Mouse (Mus musculus): ENCODE data around the gene Lmntd2. TPM values are rescaled to one million over a fixed set of nuclear protein-coding genes. Genes with fewer than 3 reads are reported as not detected.

The Lmntd2 gene
- total RNA-seq, 2 experiments from 2014 or later, result 0.27 to 0.55 TPM

GRCm38 (mm10) chr7:141190220-141190619 lies 23.7 kb downstream of the Lmntd2 start:
- no peak for DNase-seq

GRCm38 (mm10) chr7:141188733-141189132 lies 25.1 kb downstream of the Lmntd2 start:
- no peak for DNase-seq

DNA sequence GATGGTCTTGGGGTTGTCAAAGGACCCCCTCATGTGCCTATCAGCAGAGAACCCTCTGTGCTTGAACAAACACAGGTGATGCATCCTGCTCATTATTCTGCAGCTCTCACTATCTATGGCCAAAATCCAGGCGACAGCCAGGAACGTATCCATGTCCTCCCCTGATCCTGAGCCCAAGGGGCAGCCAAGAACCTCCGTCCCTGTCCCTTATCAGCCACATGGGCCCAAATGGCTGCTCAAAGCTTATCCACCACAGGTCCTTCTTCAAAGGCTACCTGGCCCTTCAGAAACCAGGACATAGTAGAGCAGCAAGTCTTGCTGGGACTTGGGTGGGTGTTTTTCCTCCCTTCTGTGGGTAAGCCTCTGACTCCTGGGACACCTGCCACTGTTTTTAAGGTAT lies 25.7 kb downstream of the Lmntd2 start:
- no peak for DNase-seq

- peak; percentile 92 for DNase-seq
These were observed 37.7 kb downstream of the Lmntd2 start for GRCm38 (mm10) chr7:141176173-141176572.

DNA sequence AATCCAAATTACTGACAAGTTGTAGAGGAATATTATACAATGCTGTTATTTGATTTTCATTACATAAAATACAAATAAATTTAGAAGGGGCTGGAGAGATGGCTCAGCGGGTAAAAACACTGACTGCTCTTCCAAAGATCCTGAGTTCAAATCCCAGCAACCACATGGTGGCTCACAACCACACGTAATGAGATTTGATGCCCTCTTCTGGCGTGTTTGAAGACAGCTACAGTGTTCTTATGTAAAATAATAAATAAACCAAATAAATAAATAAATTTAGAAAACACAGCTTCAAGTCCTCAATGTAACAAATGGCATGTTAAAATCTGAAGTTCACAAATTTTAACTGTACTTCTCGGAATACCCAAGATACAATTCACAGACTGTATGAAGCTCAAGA lies 38.8 kb downstream of the Lmntd2 start:
- no peak for DNase-seq

DNA sequence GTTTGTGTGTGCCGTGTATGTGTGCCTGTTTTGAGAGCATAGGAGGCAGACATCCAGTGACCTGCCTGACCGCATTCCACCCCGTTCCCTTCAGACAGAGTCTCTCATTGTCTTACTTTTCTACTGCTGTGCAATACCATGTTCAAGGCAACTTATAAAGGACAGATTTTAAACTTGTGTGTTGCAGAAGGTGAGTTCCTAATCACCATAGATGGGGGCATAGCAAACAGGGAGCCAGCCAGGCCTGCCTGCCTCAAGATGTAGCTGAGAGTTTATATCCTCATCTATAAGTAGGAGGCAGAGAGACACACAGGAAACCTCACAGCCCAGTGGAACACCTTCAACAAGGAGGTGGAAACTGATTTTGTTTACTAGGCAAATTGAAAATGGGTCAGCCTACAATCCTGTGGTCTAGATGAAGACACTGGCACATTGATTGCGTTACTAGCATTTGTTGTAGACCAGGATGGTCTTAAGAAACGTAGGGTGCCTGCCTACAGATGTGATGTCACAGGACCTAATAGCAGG lies 40.5 kb downstream of the Lmntd2 start:
- DNase-seq, result no peak

DNA sequence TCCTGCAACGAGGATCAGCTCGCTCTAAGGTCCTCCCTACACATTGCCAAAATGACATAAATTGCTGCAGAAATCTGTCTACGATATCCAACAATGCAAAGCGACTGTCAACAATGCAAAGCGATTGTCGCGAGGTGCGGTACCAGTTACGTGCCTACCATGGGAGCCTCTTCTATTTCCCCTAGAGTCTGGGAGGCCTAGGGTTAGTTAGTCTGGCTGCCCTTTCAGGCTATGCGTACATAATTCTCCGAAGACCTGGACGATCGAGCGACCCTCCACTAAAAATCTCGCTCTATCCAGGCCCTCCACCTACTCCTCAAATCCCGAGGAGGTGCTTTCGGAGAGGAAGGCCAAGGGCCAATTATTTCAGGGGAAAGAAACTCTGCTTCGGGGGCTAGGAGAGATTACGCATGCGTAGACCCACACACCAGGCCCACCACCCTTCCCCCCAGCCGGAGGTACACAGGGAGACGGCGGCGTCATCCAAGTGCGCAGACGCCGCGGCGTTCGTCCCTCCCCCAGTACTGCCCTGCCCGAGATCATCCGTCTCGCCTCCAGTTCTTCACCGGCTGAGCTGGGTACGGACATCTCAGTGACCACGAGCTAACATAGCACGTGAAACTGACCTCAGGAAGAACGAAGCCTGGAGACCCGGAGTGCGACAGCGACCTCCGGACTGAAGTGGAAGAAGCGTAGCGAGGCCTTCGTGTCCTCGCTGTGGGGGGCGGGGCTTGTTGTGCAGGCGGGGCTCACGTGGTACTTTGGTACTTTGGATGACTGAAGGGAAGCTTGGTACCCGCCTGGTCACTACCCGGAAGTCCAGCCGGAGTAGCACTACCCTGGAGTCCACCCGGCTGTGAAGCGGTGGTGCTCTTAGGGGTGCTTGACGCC lies 41.5 kb downstream of the Lmntd2 start, which contains the start of gene Rnh1:
Gene Rnh1, minus strand, starts transcription at position 742 of the 891 bp plus-strand sequence.
- DNase-seq, result peak; percentile 93

GRCm38 (mm10) chr7:141169866-141170265 lies 44.0 kb downstream of the Lmntd2 start:
- no peak for DNase-seq

- peak; percentile 53 for DNase-seq
These were observed 44.6 kb downstream of the Lmntd2 start for GRCm38 (mm10) chr7:141169300-141169699.

- peak; percentile 83 for DNase-seq
These were observed 45.3 kb downstream of the Lmntd2 start for GRCm38 (mm10) chr7:141168518-141168953.

DNA sequence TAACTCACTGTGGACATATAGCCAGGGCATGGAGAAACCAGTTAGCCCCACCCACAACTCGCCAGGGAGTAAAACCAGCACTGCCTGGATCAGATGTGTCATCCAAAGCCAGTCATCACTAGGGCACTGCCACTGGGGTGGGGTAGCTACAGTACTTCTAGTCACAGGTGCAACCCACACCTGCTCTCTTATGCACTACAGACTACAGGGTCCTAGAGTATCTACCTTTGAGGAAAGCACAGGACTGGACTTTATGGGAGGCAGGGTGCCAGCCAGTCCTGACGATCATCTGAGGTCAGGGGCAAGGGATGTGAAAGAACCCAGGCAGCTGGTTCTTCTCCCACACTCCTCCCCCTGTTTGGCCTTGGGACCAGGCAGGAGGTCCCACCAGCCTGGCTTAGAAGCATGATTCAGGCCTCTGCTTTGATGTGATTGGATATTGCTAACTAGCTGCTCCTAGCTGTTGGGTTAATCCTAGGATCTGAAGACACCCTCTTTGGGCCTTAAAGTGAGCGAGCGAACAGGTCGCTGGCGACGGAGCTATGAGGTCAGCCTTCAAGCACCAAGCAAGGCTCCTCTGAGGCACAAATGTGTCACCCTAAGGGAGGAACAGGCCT lies 45.9 kb downstream of the Lmntd2 start:
- DNase-seq, result peak; percentile 75

DNA sequence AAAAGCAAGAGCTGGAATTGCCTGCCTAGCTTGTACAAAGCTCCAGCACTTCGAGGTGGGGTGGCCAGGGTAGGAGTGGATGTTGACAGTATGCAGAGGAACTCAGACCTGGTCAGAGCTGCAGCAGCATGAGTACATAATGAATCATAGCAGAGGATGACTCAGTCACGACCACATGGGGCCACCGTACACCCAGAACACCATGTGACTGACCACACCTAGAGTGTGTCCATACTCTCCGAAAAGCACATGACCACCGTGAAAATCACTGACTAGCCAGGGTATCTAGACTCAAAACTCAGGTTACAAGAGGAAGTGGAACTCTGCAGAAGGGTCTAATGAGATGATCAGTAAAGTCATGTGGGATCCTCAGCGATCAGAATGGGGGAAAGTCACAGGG lies 49.0 kb downstream of the Lmntd2 start:
- DNase-seq, result peak; percentile 60

GRCm38 (mm10) chr7:141164397-141164796 lies 49.5 kb downstream of the Lmntd2 start:
- no peak for DNase-seq

Small RNA genes within 50 kb of the gene (microRNA-seq; reads per million reads assigned to microRNA genes)
- 437 reads per million, percentile 64 among the genes with 10 or more reads in this experiment for gene Mir210

Other genes with a start within 250 kb of the Lmntd2 start
- 10 to 100 TPM; 12.2 to 12.4 TPM for gene Ifitm1, start 246.9 kb downstream of the Lmntd2 start, total RNA-seq (2021)
- gene Ifitm3, start 203.3 kb downstream of the Lmntd2 start, total RNA-seq (2021), result 100 to 1,000 TPM; 131 to 136 TPM
- gene Ifitm6, start 196.2 kb downstream of the Lmntd2 start, total RNA-seq (2021), result 1 to 10 TPM; 1.7 to 3.2 TPM
- not detected for gene Gm17387, start 184.9 kb downstream of the Lmntd2 start, total RNA-seq (2021)
- gene B4galnt4, start 153.0 kb downstream of the Lmntd2 start, total RNA-seq (2021), result 1 to 10 TPM; 2.0 to 5.1 TPM
- 1 to 10 TPM in 1 of 2 experiments, under 1 TPM in 1; 0.94 to 1.5 TPM for gene Pkp3, start 135.9 kb downstream of the Lmntd2 start, total RNA-seq (2021)
- 10 to 100 TPM in 1 of 2 experiments, 1 to 10 TPM in 1; 8.3 to 10.6 TPM for gene Sigirr, start 113.5 kb downstream of the Lmntd2 start, total RNA-seq (2021)
- under 1 TPM; 0.33 to 0.42 TPM for gene Ano9, start 96.3 kb downstream of the Lmntd2 start, total RNA-seq (2021)
- 10 to 100 TPM; 51.0 to 57.2 TPM for gene Ptdss2, start 91.7 kb downstream of the Lmntd2 start, total RNA-seq (2021)
- gene Rnh1, start 41.2 kb downstream of the Lmntd2 start, total RNA-seq (2021), result 100 to 1,000 TPM; 150 to 155 TPM
- gene Hras, start 20.1 kb downstream of the Lmntd2 start, total RNA-seq (2021), result 10 to 100 TPM; 87.8 to 91.9 TPM
- gene Lrrc56, start 19.9 kb downstream of the Lmntd2 start, total RNA-seq (2021), result 1 to 10 TPM; 6.8 to 8.6 TPM
- gene Rassf7, start 1.8 kb upstream of the Lmntd2 start, total RNA-seq (2021), result 1 to 10 TPM; 6.5 to 7.8 TPM
- 10 to 100 TPM; 69.9 to 75.3 TPM for gene Phrf1, start 14.7 kb upstream of the Lmntd2 start, total RNA-seq (2021)
- gene Irf7, start 52.4 kb upstream of the Lmntd2 start, total RNA-seq (2021), result 1 to 10 TPM; 3.7 to 4.8 TPM
- 1 to 10 TPM; 5.6 to 6.9 TPM for gene Cdhr5, start 62.7 kb upstream of the Lmntd2 start, total RNA-seq (2021)
- gene Sct, start 65.1 kb upstream of the Lmntd2 start, total RNA-seq (2021), result 1 to 10 TPM; 2.8 to 3.2 TPM
- under 1 TPM in 1 of 2 experiments, not detected in 1; 0.36 TPM for gene Drd4, start 77.9 kb upstream of the Lmntd2 start, total RNA-seq (2021)
- 10 to 100 TPM; 39.9 to 59.2 TPM for gene Deaf1, start 113.6 kb upstream of the Lmntd2 start, total RNA-seq (2021)
- gene Tmem80, start 113.7 kb upstream of the Lmntd2 start, total RNA-seq (2021), result 10 to 100 TPM; 22.1 to 31.6 TPM
- gene Eps8l2, start 124.8 kb upstream of the Lmntd2 start, total RNA-seq (2021), result 1 to 10 TPM; 4.6 to 7.1 TPM
- 100 to 1,000 TPM; 466 to 479 TPM for gene Taldo1, start 178.1 kb upstream of the Lmntd2 start, total RNA-seq (2021)
- gene Gatd1, start 200.1 kb upstream of the Lmntd2 start, total RNA-seq (2021), result 10 to 100 TPM; 26.2 to 39.2 TPM
- gene Cend1, start 215.4 kb upstream of the Lmntd2 start, total RNA-seq (2021), result 1 to 10 TPM; 2.5 to 6.4 TPM
- 10 to 100 TPM; 60.2 to 74.3 TPM for gene Slc25a22, start 223.8 kb upstream of the Lmntd2 start, total RNA-seq (2021)
- gene Pidd1, start 229.9 kb upstream of the Lmntd2 start, total RNA-seq (2021), result 1 to 10 TPM; 2.4 to 7.3 TPM
- gene Rplp2, start 233.3 kb upstream of the Lmntd2 start, total RNA-seq (2021), result 1,000 to 10,000 TPM; 1,282 to 1,421 TPM
- 1,000 to 10,000 TPM; 1,181 to 1,292 TPM for gene Pnpla2, start 241.1 kb upstream of the Lmntd2 start, total RNA-seq (2021)
- 10 to 100 TPM; 16.8 to 19.6 TPM for gene Cracr2b, start 247.0 kb upstream of the Lmntd2 start, total RNA-seq (2021)

All from adrenal gland, postnatal 10 days (tissue).